Mouse (Mus musculus) CH12.LX (cell line): ENCODE data around the gene Itch.

Source experiments
- CHD1 ChIP-seq: IDR thresholded peaks from 2 replicates; pipeline ENCODE4 v1.6.1; 2012; ENCODE audit warnings: low read depth, low read length, improper control_type of control experiment, inconsistent platforms
- CTCF ChIP-seq, 2 experiments: IDR thresholded peaks in 1 of 2; conservative IDR thresholded peaks in 1 of 2; 2 replicates each; pipeline ENCODE4 v1.5.1; 2011 to 2012; ENCODE audit warnings: low read depth in 2 of 2, low read length in 2 of 2, improper control_type of control experiment in 1 of 2, inconsistent platforms in 1 of 2, mild to moderate bottlenecking in 1 of 2, moderate library complexity in 1 of 2
- MAFK ChIP-seq: IDR thresholded peaks from 2 replicates; pipeline ENCODE4 v1.6.1; 2011; ENCODE audit warnings: low read length, improper control_type of control experiment; ENCODE audit not compliant: insufficient replicate concordance

GRCm38 (mm10) chr2:155099994-155100795 is 33.1 kb upstream of the Itch start:
- TF ChIP-seq MAFK, result no peak
- no peak for TF ChIP-seq CHD1
- no peak for TF ChIP-seq CTCF (conservative IDR thresholded peaks at IDR 0.05 in 1 of 2, IDR thresholded peaks at IDR 0.05 in 1 of 2; ENCODE audit: low read depth in 2 of 2, low read length in 2 of 2)
